Mouse (Mus musculus): ENCODE measurements around the gene Pafah2. TPM values are rescaled to one million over a fixed set of nuclear protein-coding genes. Genes with fewer than 3 reads are reported as not detected.

Gene Pafah2
- total RNA-seq, 2 experiments from 2014 or later = 2.4 to 2.9 TPM

GRCm38 (mm10) chr4:134421971-134422370 is 25.9 kb downstream of the Pafah2 start:
- DNase-seq = no peak

- DNase-seq = no peak
These were observed 27.8 kb downstream of the Pafah2 start for GRCm38 (mm10) chr4:134423949-134424348.

GRCm38 (mm10) chr4:134425088-134425487 is 29.0 kb downstream of the Pafah2 start:
- DNase-seq = no peak

GRCm38 (mm10) chr4:134430381-134431004 is 34.4 kb downstream of the Pafah2 start:
- DNase-seq = no peak

GRCm38 (mm10) chr4:134432686-134433360 is 36.7 kb downstream of the Pafah2 start:
- DNase-seq = no peak

- no peak for DNase-seq
These were observed 40.1 kb downstream of the Pafah2 start for GRCm38 (mm10) chr4:134436185-134436584.

GRCm38 (mm10) chr4:134436659-134437058 is 40.5 kb downstream of the Pafah2 start:
- no peak for DNase-seq

- DNase-seq = no peak
These were observed 43.0 kb downstream of the Pafah2 start for GRCm38 (mm10) chr4:134439119-134439518.

GRCm38 (mm10) chr4:134439919-134440318 is 43.8 kb downstream of the Pafah2 start:
- no peak for DNase-seq

- no peak for DNase-seq
These were observed 46.1 kb downstream of the Pafah2 start for GRCm38 (mm10) chr4:134442216-134442615.

GRCm38 (mm10) chr4:134443589-134443988 is 47.5 kb downstream of the Pafah2 start:
- DNase-seq = no peak

- no peak for DNase-seq
These were observed 48.8 kb downstream of the Pafah2 start for GRCm38 (mm10) chr4:134444949-134445348.

GRCm38 (mm10) chr4:134445489-134445888 is 49.4 kb downstream of the Pafah2 start:
- no peak for DNase-seq

- DNase-seq = no peak
These were observed 51.8 kb downstream of the Pafah2 start for GRCm38 (mm10) chr4:134447966-134448365.

GRCm38 (mm10) chr4:134449595-134450391 is 53.7 kb downstream of the Pafah2 start:
- DNase-seq = no peak

GRCm38 (mm10) chr4:134450392-134451195 is 54.5 kb downstream of the Pafah2 start:
- no peak for DNase-seq

- DNase-seq = no peak
These were observed 55.4 kb downstream of the Pafah2 start for GRCm38 (mm10) chr4:134451484-134451883.

GRCm38 (mm10) chr4:134453619-134454400 is 57.7 kb downstream of the Pafah2 start:
- DNase-seq = no peak

- no peak for DNase-seq
These were observed 59.2 kb downstream of the Pafah2 start for GRCm38 (mm10) chr4:134455310-134455709.

GRCm38 (mm10) chr4:134457130-134457825 is 61.2 kb downstream of the Pafah2 start:
- no peak for DNase-seq

GRCm38 (mm10) chr4:134458856-134459255 is 62.7 kb downstream of the Pafah2 start:
- DNase-seq = no peak
